7 mouse cellular contexts compared by ENCODE assay signal in genomic region chrX:13710174-13710573, GRCm38 (mm10). TPM values are rescaled to one million over a fixed set of nuclear protein-coding genes. Genes with fewer than 3 reads are reported as not detected.
DNase-seq lines count a peak whose midpoint lies in the region; ATAC-seq and TF ChIP-seq lines count a peak whose summit lies in the region.

No protein-coding gene starts in this region.

- TF ChIP-seq CTCF in liver, embryonic 14.5 days (IDR thresholded peaks at IDR 0.05; ENCODE audit: low read depth) = peak; percentile 69

- no peaks in the 10 kb centered on the region for H3K36me3 ChIP-seq in liver, embryonic 14.5 days (replicated peaks; ENCODE audit: control insufficient read depth, insufficient read depth, low read depth)

- H3K9ac ChIP-seq in liver, embryonic 14.5 days (replicated peaks) = no peak overlapping the region

- H3K4me1 ChIP-seq in liver, embryonic 14.5 days (replicated peaks; ENCODE audit: control insufficient read depth in 2 of 2, insufficient read depth in 2 of 2, low read length in 1 of 2) = no peaks in the 10 kb centered on the region

- H3K4me2 ChIP-seq in liver, embryonic 14.5 days (ENCODE audit: low read depth) = no peak overlapping the region

- 14% methylated on average over 2 of the region's 2 CpGs for WGBS in liver, embryonic 14.5 days (ENCODE audit: insufficient replicate concordance)

- no peaks in the 10 kb centered on the region for H3K27me3 ChIP-seq in liver, embryonic 14.5 days (ENCODE audit: control insufficient read depth, insufficient read depth, low read length)

- no peak overlapping the region for H3K4me3 ChIP-seq in liver, embryonic 14.5 days (ENCODE audit: insufficient read depth in 1 of 2, low read depth in 2 of 2, low read length in 2 of 2)

- no peak for TF ChIP-seq EP300 in liver, embryonic 14.5 days (IDR thresholded peaks at IDR 0.05; ENCODE audit: low read depth)

- no peaks in the 10 kb centered on the region for H3K9me3 ChIP-seq in liver, embryonic 14.5 days (ENCODE audit: control insufficient read depth, low read length)

- DNase-seq in ovary, postnatal 36 days (ENCODE audit: low spot score) = peak; percentile 8
- DNase-seq in ovary, adult 18-20 months (ENCODE audit: low spot score) = no peak
- DNase-seq in adipocyte (ENCODE audit: low spot score) = peak; percentile 77
- DNase-seq in embryo, embryonic 11 days = peak; percentile 57
- peak; percentile 39 for DNase-seq in induced T-regulatory cell, adult 2 months (ENCODE audit: low read depth)
- no peak for DNase-seq in liver, embryonic 14.5 days (ENCODE audit: low read depth in 3 of 3, low spot score in 3 of 3)
- peak; percentile 36 for DNase-seq in retina, adult 2 months (ENCODE audit: low read depth, low spot score)

- no peak for ATAC-seq in liver, embryonic 14.5 days (ENCODE audit: insufficient read depth)

- no peak overlapping the region for H3K27ac ChIP-seq in liver, embryonic 14.5 days

RNA-seq across cellular contexts. Expression of gene Gpr82, which starts 49.0 kb away (rescaled TPM):
- not detected in 2 replicates for polyA plus RNA-seq in liver, embryonic 14.5 days (2012; rRNA removed)
- polyA plus RNA-seq in liver, embryonic 14.5 days (2014; fragmentation: Nextera tagmentation; extraction: Ambion mirVana) = not detected in 2 replicates

Comparison
In these comparisons a context has a peak if more than half of its experiments do, and no peak if none do; other contexts are left out.
1. DNase-seq: peak in ovary, postnatal 36 days (single experiment), adipocyte (single experiment), embryo, embryonic 11 days (single experiment), induced T-regulatory cell, adult 2 months (single experiment) and retina, adult 2 months (single experiment); none in ovary, adult 18-20 months (single experiment) and liver, embryonic 14.5 days (0 of 3).